Mouse (Mus musculus) ES-E14 (cell line): ENCODE results near the gene Arhgap24. TPM values are rescaled to one million over a fixed set of nuclear protein-coding genes. Genes with fewer than 3 reads are reported as not detected.

ENCODE experiments used
- DNase-seq: peaks from one replicate; pipeline ENCODE4 v3.0.0-alpha.2; 2013; ENCODE audit warnings: low read depth, low spot score
- H3K27ac ChIP-seq: 2 replicates; pipeline ENCODE4 v1.5.1; 2012; ENCODE audit warnings: low read depth, mild to moderate bottlenecking, low read length, moderate library complexity, mixed read lengths; ENCODE audit not compliant: poor library complexity, insufficient read depth, severe bottlenecking
- H3K36me3 ChIP-seq: 2 replicates; pipeline ENCODE4 v1.6.1; 2012; ENCODE audit warnings: mild to moderate bottlenecking, low read length, moderate library complexity, mixed read lengths; ENCODE audit not compliant: control insufficient read depth, poor library complexity, insufficient read depth, severe bottlenecking
- H3K4me1 ChIP-seq, 2 experiments: fragments of 150-350 bp in 1 of 2; sonication (generic) in 1 of 2; 2 replicates each; pipeline ENCODE4 v1.6.1; 2012; ENCODE audit warnings: low read length in 2 of 2, mild to moderate bottlenecking in 1 of 2, mixed read lengths in 1 of 2; ENCODE audit not compliant: control insufficient read depth in 2 of 2, insufficient read depth in 2 of 2, poor library complexity in 1 of 2
- H3K4me3 ChIP-seq, 2 experiments: fragments of 150-350 bp in 1 of 2; sonication (generic) in 1 of 2; 2 replicates each; pipeline ENCODE4 v1.5.1; 2012; ENCODE audit warnings: low read length in 2 of 2, low read depth in 1 of 2, mild to moderate bottlenecking in 1 of 2, mixed read lengths in 1 of 2; ENCODE audit not compliant: insufficient read depth in 1 of 2, poor library complexity in 1 of 2, severe bottlenecking in 1 of 2
- H3K9ac ChIP-seq: 2 replicates; pipeline ENCODE4 v1.6.1; 2012; ENCODE audit warnings: low read depth, mild to moderate bottlenecking, low read length, mixed read lengths; ENCODE audit not compliant: poor library complexity, insufficient read depth, severe bottlenecking
- H3K9me3 ChIP-seq: fragments of 150-350 bp; sonication (generic); 2 replicates; pipeline ENCODE4 v1.6.1; 2012; ENCODE audit warnings: low read depth, mild to moderate bottlenecking, low read length; ENCODE audit not compliant: control insufficient read depth, insufficient read depth
- CHD2 ChIP-seq: IDR thresholded peaks from 2 replicates; pipeline ENCODE4 v1.6.1; 2014; ENCODE audit warnings: mild to moderate bottlenecking, low read depth, low read length, inconsistent platforms
- HCFC1 ChIP-seq: IDR thresholded peaks from 2 replicates; pipeline ENCODE4 v1.6.1; 2012; ENCODE audit warnings: low read length, inconsistent platforms, borderline replicate concordance; ENCODE audit not compliant: insufficient read depth
- MAFK ChIP-seq: IDR thresholded peaks from 2 replicates; pipeline ENCODE4 v1.6.1; 2014; ENCODE audit warnings: mild to moderate bottlenecking, low read depth, low read length, inconsistent platforms; ENCODE audit not compliant: insufficient read depth
- ZC3H11A ChIP-seq: IDR thresholded peaks from 2 replicates; pipeline ENCODE4 v1.6.1; 2012; ENCODE audit warnings: low read depth, mild to moderate bottlenecking, inconsistent platforms, low read length, borderline replicate concordance
- ZNF384 ChIP-seq: IDR thresholded peaks from 2 replicates; pipeline ENCODE4 v1.6.1; 2012; ENCODE audit warnings: low read depth, low read length, inconsistent platforms
- in situ Hi-C, 2 experiments: fragments of 600-800 bp; cut with MboI; formaldehyde crosslinking; loops; one replicate each; pipeline ENCODE4 v1.15.1; 2025; ENCODE audit warnings: low sequenced_read_pairs in 2 of 2, inconsistent platforms in 1 of 2; ENCODE audit not compliant: unreplicated experiment in 2 of 2
- total RNA-seq: library from RNA; depleted of rRNA; stranded (reverse); fragments of 300-350 nt; gene quantifications from 2 replicates; pipeline ENCODE4 v1.2.3, GENCODE M21; 2012

Gene Arhgap24
- total RNA-seq, 1 experiment, result 0.89 TPM

- no peak for DNase-seq
- TF ChIP-seq CHD2 (no peak), HCFC1 (no peak), ZC3H11A (no peak), MAFK (no peak), ZNF384 (no peak)
- H3K27ac ChIP-seq, result no peak overlapping the region
- in situ Hi-C loops, result no loop called here
- no peak overlapping the region for H3K9ac ChIP-seq
- no peaks in the 10 kb centered on the region for H3K4me1 ChIP-seq
- H3K4me3 ChIP-seq, result no peak overlapping the region
- no peaks in the 10 kb centered on the region for H3K9me3 ChIP-seq
- H3K36me3 ChIP-seq, result no peaks in the 10 kb centered on the region
Observed at GRCm38 (mm10) chr5:102801469-102801868, 320.3 kb downstream of the Arhgap24 start.

GRCm38 (mm10) chr5:102802833-102803232 lies 321.6 kb downstream of the Arhgap24 start:
- TF ChIP-seq ZNF384 (no peak), MAFK (no peak), HCFC1 (no peak), CHD2 (no peak), ZC3H11A (no peak)
- Histone ChIP-seq H3K9ac (no peak overlapping the region), H3K27ac (no peak overlapping the region), H3K36me3 (no peaks in the 10 kb centered on the region), H3K9me3 (no peaks in the 10 kb centered on the region), H3K4me1 (no peaks in the 10 kb centered on the region), H3K4me3 (no peak overlapping the region)
- in situ Hi-C loops, result no loop called here
- DNase-seq, result no peak

- H3K36me3 ChIP-seq, result no peaks in the 10 kb centered on the region
- H3K4me1 ChIP-seq, result no peaks in the 10 kb centered on the region
- H3K9ac ChIP-seq, result no peak overlapping the region
- H3K27ac ChIP-seq, result no peak overlapping the region
- no peak overlapping the region for H3K4me3 ChIP-seq
- in situ Hi-C loops, result no loop called here
- no peak for DNase-seq
- TF ChIP-seq MAFK, result no peak
- TF ChIP-seq CHD2, result no peak
- no peak for TF ChIP-seq ZNF384
- no peak for TF ChIP-seq ZC3H11A
- TF ChIP-seq HCFC1, result no peak
- H3K9me3 ChIP-seq, result no peaks in the 10 kb centered on the region
Observed at GRCm38 (mm10) chr5:102803675-102804074, 322.5 kb downstream of the Arhgap24 start.

GRCm38 (mm10) chr5:102807518-102807917 lies 326.3 kb downstream of the Arhgap24 start:
- H3K9ac ChIP-seq, result no peak overlapping the region
- TF ChIP-seq CHD2 (no peak), ZC3H11A (no peak), MAFK (no peak), ZNF384 (no peak), HCFC1 (no peak)
- no peaks in the 10 kb centered on the region for H3K36me3 ChIP-seq
- no peak overlapping the region for H3K4me3 ChIP-seq
- H3K9me3 ChIP-seq, result no peaks in the 10 kb centered on the region
- no peaks in the 10 kb centered on the region for H3K4me1 ChIP-seq
- no peak for DNase-seq
- H3K27ac ChIP-seq, result no peak overlapping the region
- in situ Hi-C loops, result no loop called here

- Histone ChIP-seq H3K9me3 (no peaks in the 10 kb centered on the region), H3K4me3 (no peak overlapping the region), H3K27ac (no peak overlapping the region), H3K36me3 (no peaks in the 10 kb centered on the region), H3K4me1 (no peaks in the 10 kb centered on the region), H3K9ac (no peak overlapping the region)
- DNase-seq, result no peak
- TF ChIP-seq ZC3H11A, result no peak
- no peak for TF ChIP-seq MAFK
- in situ Hi-C loops, result no loop called here
Observed at GRCm38 (mm10) chr5:102810366-102810957, 329.3 kb downstream of the Arhgap24 start.
